Mouse (Mus musculus) left cerebral cortex, adult 2 months (tissue): ENCODE data around the gene Kdm4d. TPM values are rescaled to one million over a fixed set of nuclear protein-coding genes. Genes with fewer than 3 reads are reported as not detected.

Experiments used
- DNase-seq, 2 experiments: peaks; one replicate each; pipeline ENCODE4 v3.0.0; 2021 to 2022; ENCODE audit warnings: low spot score in 2 of 2, mixed read lengths in 1 of 2; ENCODE audit errors: extremely low spot score in 1 of 2
- H3K27ac ChIP-seq: fragments of 200-600 bp; 2 replicates; pipeline ENCODE4 v1.8.1; 2022
- H3K4me3 ChIP-seq: fragments of 200-600 bp; 2 replicates; pipeline ENCODE4 v1.8.1; 2022
- CTCF ChIP-seq: fragments of 200-600 bp; IDR thresholded peaks from 2 replicates; pipeline ENCODE4 v1.8.1; 2022; ENCODE audit warnings: antibody characterized with exemption, mild to moderate bottlenecking, moderate library complexity
- intact Hi-C: fragments of 180-260 bp; cut with DNase I; formaldehyde crosslinking; loops from one replicate; pipeline ENCODE4 v1.15.1; 2025
- long read RNA-seq, 2 experiments: library from polyadenylated mRNA; stranded (forward); transcript quantifications; one replicate each; pipeline ENCODE4 v2.0.0; 2021; ENCODE audit warnings: borderline mapping rate in 2 of 2
- total RNA-seq, 2 experiments: library from RNA; stranded (reverse); gene quantifications; 2 replicates each; pipeline ENCODE4 v1.2.3; 2021

Kdm4d gene
- 1 to 10 TPM; 1.7 to 2.3 TPM for total RNA-seq
- long read RNA-seq, experiment 1, partial matches to known transcripts, result 0 of 3 reads
- long read RNA-seq, experiment 1, other reads (novel, unspliced or antisense), result 2 of 3 reads
- long read RNA-seq, experiment 2, result 0 reads

DNA sequence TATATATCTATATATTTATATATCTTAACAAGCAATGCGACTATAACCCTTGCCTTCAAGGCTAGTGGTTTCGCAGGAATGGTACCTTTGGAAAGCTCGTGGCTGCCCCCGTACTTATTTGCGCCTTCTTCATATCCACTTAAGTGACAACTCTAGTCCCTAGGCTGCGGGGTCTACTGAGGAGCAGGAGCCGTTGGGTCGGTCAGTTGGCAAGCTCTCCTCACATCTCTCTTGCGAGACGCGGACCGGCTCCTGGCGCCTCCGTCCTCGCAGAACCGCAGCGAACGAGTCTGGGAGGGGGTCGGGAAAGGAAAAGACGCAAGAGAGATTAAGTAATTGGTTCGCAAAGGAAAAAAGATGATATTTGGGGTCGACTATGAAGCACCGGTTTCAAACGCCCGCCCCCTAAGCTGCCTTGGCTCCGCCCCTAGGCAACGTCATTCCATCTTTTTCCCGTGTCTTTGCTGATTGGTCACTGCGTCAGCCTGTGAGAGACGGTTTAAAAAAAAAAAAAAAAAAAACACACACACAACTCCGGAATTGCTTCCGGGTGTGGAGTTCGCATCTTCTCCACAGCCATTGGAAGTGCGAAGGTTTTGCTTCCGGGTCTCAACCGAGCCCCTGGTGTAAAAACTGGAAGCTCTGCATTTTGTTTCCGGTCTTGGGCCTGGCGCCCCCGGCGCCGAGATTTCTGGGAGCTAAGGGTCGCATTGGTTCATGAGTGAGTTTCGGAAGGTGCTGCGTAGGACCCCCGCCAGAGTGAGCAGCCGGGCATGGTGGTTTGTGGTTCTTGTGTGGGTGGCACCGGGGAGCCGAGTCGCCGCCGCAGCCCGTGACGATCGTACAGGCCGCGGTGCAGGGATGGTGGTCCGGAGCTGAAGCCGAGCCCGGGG is at the start of gene Kdm4d, which contains the start of gene Cwc15:
Gene Kdm4d (minus strand): TSS at position 460 of the 893 bp plus-strand sequence.
Gene Cwc15 (plus strand): TSS at position 595 of the 893 bp plus-strand sequence.
- Histone ChIP-seq H3K4me3 (peak within 1 kb of the TSS; percentile 67), H3K27ac (peak within 1 kb of the TSS; percentile 86)
- DNase-seq, result peak; percentile 90 to 93
- intact Hi-C loops, result loop anchor here (2.0 to 5.0 kb wide), 2 partner anchors 119 to 673 kb away; partner anchors contain the start of genes Cep57, Endod1 and Fam76b
- TF ChIP-seq CTCF, result no peak

- Histone ChIP-seq H3K4me3 (no peak overlapping the region), H3K27ac (no peak overlapping the region)
- no peak for TF ChIP-seq CTCF
- DNase-seq, result no peak
- intact Hi-C loops, result no loop called here
Observed at GRCm38 (mm10) chr9:14548366-14548761, 48.1 kb upstream of the Kdm4d start.

DNA sequence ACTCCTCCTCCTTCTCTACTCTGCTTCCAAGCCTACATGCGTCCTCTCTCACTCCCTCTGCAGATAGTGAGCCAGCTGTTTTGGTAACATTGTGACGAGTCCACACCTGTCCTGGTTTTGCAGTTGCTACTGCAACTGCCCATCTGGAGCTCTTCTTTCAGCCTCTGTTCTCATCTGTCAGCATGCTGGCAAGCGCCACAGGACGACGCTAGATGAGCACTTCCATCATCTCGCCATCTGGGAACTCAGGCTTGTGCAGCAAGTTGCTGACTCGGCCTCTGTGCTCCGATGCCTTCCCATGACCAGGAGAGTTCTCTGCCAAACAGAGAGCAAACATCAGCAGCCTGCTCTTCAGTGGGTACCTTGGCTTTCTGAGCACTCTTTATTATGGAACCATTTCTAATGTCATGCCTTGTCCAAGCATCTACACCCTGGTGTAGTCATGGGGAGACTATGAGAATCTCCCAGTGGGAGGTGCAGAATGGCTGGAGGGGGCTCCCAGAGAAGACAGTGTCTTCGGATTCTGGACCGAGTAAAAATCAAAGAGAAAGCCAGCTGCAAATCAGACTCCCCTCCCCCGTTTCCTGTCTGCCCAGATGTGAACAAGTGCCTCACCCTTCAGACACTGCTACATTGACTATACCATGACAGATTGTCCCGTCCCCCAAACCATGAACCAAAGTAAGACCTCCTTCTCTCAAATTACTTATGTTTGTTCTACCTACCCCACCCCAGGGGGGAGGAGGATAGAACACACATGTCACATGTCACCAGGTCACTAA is 47.5 kb upstream of the Kdm4d start:
- no peak overlapping the region for H3K27ac ChIP-seq
- no peak for DNase-seq
- TF ChIP-seq CTCF, result no peak
- intact Hi-C loops, result no loop called here
- no peak overlapping the region for H3K4me3 ChIP-seq

DNA sequence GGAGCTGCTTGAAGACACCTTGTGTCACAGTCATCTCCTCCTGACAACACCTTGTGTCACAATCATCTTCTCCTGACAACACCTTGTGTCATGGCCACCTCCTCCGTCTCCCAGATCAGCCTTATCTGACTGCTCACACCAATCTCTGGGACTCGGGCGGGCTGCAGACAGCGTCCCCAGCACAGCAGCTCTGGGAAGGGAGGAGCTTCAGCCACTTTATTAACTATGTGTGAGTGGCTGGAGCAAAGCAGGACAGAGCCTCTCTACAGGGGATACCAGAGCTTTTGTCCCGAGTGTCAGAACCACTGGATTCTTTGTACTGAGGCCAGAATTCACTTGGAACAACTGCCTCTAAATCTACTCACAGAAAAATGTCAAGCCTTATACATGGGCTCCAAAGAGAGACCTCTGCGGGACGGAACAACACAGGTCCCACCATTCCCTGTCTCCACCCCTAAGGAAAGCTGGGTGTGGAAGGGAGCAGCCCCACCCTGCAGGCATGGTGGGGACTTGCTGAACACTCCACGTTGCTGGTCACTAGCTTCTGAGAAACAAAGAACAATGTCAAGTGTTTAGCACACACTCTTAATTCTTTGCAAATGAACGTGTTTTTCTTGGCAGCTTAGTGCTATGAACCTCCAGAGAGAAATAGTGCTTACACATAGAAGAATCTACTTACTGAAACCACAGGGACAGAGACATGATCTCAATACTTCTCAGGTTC is 43.9 kb upstream of the Kdm4d start:
- no peak for DNase-seq
- TF ChIP-seq CTCF, result no peak
- intact Hi-C loops, result no loop called here
- Histone ChIP-seq H3K4me3 (no peak overlapping the region), H3K27ac (no peak overlapping the region)

DNA sequence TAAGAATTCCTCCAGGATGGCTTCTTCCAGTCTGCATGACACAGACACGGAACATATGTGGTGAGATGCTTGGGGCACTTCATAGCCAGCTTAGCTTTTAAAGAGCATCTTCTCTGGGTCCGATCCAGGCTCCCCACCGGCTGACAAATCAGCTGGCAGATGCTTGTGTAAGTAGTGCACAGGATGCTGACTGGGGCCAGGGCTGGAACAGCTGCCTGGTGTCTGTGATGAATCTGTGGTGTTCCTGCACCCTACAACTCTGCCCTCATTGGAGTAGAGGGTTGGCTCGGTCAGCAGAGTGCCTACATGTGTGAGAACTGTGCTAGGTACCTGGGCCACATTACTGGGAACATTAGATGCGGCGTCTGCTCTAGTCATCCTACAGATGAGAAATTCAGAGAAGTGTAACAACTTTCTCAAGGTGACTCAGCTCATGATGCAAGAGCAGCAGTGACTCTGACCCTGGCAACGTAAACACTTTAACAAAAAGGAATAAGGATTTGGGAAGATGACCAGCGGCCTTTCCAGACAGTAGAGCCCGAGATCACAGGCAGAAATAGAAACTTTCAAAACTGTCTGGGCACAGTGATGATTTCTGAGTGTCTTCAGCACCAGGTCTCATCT is 34.7 kb upstream of the Kdm4d start:
- no peak for TF ChIP-seq CTCF
- Histone ChIP-seq H3K27ac (no peak overlapping the region), H3K4me3 (no peak overlapping the region)
- no peak for DNase-seq
- intact Hi-C loops, result no loop called here

GRCm38 (mm10) chr9:14533659-14534058 is 33.4 kb upstream of the Kdm4d start:
- TF ChIP-seq CTCF, result no peak
- Histone ChIP-seq H3K27ac (no peak overlapping the region), H3K4me3 (no peak overlapping the region)
- no peak for DNase-seq
- intact Hi-C loops, result no loop called here

- no peak for DNase-seq
- intact Hi-C loops, result no loop called here
- Histone ChIP-seq H3K27ac (no peak overlapping the region), H3K4me3 (no peak overlapping the region)
- no peak for TF ChIP-seq CTCF
Observed at GRCm38 (mm10) chr9:14532283-14532682, 32.0 kb upstream of the Kdm4d start.

DNA sequence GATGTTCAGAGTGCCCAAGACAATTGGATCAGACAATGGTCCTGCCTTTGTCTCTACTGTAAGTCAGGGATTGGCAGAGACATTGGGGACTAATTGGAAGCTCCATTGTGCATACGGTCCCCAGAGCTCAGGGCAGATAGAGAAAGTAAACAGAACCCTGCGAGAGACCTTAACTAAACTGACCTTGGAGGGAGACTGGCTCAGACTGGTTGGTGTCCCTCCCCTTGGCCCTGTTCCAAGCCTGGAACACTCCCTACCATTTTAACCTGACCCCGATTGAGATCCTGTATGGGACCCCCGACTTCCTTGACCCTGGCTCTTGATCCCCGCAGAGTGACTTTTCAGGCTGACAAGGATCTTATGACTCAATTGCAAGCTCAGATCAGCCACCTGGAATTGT is 29.7 kb upstream of the Kdm4d start:
- DNase-seq, result no peak
- H3K27ac ChIP-seq, result no peak overlapping the region
- intact Hi-C loops, result no loop called here
- no peak for TF ChIP-seq CTCF
- H3K4me3 ChIP-seq, result no peak overlapping the region

DNA sequence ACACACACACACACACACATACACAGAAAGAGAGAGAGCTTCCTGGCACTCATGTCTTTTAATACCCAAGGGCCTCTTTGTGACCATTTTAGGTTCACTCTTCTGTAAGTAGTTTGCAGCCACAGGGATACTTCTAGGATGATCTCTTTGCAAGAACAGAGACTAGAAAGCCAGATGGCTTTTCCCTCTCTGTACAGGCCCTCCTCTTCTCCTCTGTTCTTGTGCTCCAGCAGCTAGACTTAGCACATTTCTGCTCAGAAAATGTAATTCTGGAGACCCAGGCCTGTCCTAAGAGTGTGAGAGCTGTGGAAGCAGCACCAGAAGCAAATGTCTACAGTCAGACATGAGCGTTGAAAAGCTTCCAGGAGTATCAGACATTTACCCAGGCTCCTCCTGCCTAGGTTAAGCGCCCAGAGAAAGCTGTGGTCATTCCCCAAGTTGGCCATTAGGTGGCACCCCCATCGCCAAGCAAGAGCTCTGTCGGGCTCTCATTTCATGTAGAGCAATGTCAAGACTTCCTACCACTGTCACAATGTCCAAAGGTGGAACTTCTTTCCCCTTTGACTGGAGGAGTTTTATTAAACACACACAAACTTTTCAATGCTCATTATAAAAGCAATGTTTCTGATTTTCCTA is 23.2 kb upstream of the Kdm4d start:
- peak; percentile 77 to 86 for DNase-seq
- peak; percentile 97 for TF ChIP-seq CTCF
- Histone ChIP-seq H3K4me3 (no peak overlapping the region), H3K27ac (no peak overlapping the region)
- intact Hi-C loops, result loop anchor here (1.0 to 2.0 kb wide), 2 partner anchors 176 to 241 kb away; no protein-coding TSS in a partner anchor

GRCm38 (mm10) chr9:14521695-14522094 is 21.4 kb upstream of the Kdm4d start:
- no peak overlapping the region for H3K27ac ChIP-seq
- intact Hi-C loops, result loop anchor here (2.0 kb wide), 1 partner anchor 243 kb away; no protein-coding TSS in a partner anchor
- H3K4me3 ChIP-seq, result no peak overlapping the region
- DNase-seq, result no peak
- TF ChIP-seq CTCF, result no peak
